Mouse (Mus musculus): ENCODE data around the gene Ulk4. TPM values are rescaled to one million over a fixed set of nuclear protein-coding genes. Genes with fewer than 3 reads are reported as not detected.
A peak's percentile ranks its signal among the peaks of the same experiment; 100 is the strongest.

Ulk4 gene
- polyA plus RNA-seq, 1 experiment from 2014 or later = 198 TPM

DNA sequence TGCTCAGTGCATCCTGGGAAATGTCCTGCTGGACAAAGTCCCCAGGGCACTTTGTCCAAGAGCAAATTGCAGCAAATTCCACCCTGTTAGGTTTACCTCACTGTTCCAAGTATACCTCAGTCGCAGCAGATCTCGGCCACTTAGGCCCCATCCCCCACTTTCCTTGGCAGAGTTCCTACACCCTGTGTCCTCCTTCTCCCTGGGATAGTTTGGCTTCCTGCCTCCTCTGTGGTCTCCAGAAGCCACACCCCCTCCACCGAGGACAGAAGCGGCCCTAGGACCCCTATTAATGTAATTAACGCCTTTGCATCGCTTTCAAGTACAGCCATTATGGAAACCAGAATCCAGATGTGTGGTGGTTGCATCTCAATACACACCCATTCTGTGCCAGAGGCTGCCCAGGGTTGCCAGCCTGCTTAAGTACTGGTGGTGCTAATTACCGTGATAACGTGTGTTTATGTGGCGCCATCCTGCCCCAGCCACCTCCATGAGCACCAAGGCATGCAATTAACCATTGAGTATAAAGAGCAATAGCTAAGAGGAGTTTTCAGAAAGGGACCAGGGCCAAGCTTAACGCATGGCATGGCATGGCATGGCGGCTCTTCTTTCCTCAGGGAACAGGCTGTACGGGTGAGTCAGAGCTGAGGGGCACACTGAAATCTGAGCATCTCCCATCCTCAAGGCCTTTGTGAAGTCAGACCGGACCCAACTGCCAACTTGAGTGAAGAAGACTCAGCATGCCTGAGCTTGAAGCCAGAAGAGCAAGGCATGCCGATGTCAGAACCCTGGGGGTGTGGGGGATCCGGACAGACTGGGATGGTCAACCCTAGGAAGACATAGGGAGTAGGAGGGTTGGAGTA is 275.1 kb downstream of the Ulk4 start:
- H3K9me3 ChIP-seq = no peaks in the 10 kb centered on the region
- no peak overlapping the region for H3K4me3 ChIP-seq
- no peak overlapping the region for H3K4me2 ChIP-seq (replicated peaks)
- WGBS = 64% methylated on average over 15 of the region's 15 CpGs
- H3K36me3 ChIP-seq = no peaks in the 10 kb centered on the region
- no peak overlapping the region for H3K9ac ChIP-seq
- no peak overlapping the region for H3K27ac ChIP-seq
- ATAC-seq (ENCODE audit: insufficient number of reproducible peaks, insufficient read depth, low FRiP score, low TSS enrichment) = no peak
- H3K27me3 ChIP-seq = no peaks in the 10 kb centered on the region
- H3K4me1 ChIP-seq = peaks cover 32% of the 10 kb centered on the region; the same call in 1 of the 2 replicates

DNA sequence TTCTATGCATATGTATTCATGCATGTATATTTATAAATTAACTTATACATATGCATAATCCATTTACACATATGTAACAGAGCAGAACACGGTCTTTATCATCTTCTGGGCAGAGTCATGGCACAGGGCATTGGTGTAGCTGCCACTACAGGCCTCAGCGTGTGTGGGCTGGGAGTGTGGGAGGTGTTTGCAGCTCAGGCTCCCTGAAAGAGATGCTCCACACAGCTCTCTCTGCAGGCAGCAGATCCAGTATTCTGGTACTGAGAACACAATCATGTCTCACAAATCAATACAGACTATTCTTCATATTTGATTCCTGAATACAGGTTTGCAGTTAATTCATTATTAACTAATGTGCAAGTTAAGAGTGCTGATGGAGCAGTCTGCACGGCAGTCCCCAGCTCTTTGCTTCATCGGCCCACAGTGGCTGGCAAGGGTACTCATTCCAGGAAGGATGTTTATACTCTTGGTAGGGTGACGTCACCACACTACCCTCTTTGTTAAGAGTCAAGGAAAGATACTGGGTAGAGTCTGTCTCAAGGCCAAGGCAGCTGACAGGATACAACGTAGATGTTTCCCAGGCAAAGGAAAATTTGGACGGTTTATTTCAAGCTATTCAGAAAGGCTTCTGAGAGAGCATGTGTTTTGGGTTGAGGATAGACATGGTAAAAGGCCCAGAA is 276.2 kb downstream of the Ulk4 start:
- no peak for ATAC-seq (ENCODE audit: insufficient number of reproducible peaks, insufficient read depth, low FRiP score, low TSS enrichment)
- Histone ChIP-seq H3K4me2 (replicated peaks) (no peak overlapping the region), H3K9ac (no peak overlapping the region), H3K27ac (no peak overlapping the region), H3K27me3 (no peaks in the 10 kb centered on the region), H3K4me3 (no peak overlapping the region), H3K36me3 (no peaks in the 10 kb centered on the region), H3K4me1 (peaks cover 32% of the 10 kb centered on the region; the same call in 1 of the 2 replicates), H3K9me3 (no peaks in the 10 kb centered on the region)
- WGBS = 71% methylated on average over 7 of the region's 7 CpGs

DNA sequence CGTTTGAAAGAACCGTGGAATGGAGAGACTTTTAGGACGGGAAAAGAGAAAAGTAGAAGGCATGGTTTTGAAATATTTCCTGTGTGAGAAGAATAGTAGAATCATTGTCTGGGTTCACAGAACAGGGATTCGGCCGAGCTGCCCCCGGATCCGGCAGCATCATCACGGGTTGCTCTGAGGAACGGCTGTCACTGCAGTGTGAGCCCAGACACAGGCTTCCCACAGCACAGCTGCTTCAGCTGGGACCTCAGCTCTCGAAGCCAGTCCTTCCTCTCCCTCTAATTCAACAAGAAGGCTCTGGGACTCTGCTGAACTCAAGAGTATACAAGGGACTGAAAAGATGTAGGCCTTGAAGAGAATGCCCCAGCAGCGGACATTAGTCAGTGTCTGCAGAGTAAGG is 278.3 kb downstream of the Ulk4 start:
- Histone ChIP-seq H3K4me3 (no peak overlapping the region), H3K4me2 (replicated peaks) (no peak overlapping the region), H3K27me3 (no peaks in the 10 kb centered on the region), H3K27ac (0 out of 2 replicates have a peak overlapping the region, but pooled peaks have one; percentile 4), H3K9me3 (no peaks in the 10 kb centered on the region), H3K9ac (no peak overlapping the region), H3K4me1 (peaks cover 32% of the 10 kb centered on the region), H3K36me3 (no peaks in the 10 kb centered on the region)
- 61% methylated on average over 11 of the region's 11 CpGs for WGBS
- ATAC-seq (ENCODE audit: insufficient number of reproducible peaks, insufficient read depth, low FRiP score, low TSS enrichment) = no peak

DNA sequence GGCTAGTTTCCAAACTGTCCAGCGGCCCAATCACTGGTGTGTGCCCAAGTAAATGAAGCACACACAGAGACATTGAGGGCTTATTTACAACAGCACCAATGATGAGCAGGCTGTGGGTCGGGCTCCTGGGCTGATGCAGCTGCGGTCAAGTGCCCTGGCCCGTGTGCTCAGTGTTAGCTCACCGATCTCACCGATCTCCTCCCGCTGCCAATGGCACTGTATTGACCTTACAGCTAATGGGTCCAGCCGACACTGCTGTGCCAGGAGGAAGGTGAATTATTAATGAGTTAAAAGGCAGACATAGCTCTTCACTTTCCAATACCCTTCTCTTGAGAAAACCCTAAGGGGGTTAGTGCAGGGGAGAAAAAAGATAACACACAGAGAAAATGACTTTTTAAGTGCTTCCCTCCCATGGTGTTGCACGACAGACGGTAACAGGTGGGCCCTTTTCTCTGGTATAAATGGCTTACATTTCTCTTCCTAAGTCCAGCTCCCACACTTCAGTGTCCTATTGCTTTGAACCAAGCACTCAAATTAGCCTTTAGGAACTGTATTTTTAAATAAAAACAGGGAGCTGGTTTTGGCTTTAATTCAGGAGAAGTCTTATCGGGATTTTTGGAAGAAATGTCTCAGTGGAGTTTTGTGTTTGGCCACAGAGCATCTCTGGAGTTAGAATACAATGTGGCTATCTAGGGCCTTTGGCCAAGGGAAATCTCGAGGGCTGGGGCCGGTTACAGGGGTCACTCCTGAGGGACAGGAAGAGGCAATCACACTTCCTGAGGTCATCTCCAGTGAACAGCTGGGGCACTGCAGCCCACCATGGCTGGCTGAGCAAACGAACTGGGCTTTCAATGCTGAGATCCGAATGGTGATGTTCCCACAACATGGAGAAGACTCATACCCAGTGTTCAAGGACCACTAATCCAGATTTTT is 282.5 kb downstream of the Ulk4 start:
- H3K4me1 ChIP-seq = peaks cover 35% of the 10 kb centered on the region
- H3K27ac ChIP-seq = no peak overlapping the region
- no peaks in the 10 kb centered on the region for H3K9me3 ChIP-seq
- H3K36me3 ChIP-seq = no peaks in the 10 kb centered on the region
- WGBS = 63% methylated on average over 15 of the region's 15 CpGs
- H3K4me2 ChIP-seq (replicated peaks) = no peak overlapping the region
- no peak overlapping the region for H3K4me3 ChIP-seq
- no peaks in the 10 kb centered on the region for H3K27me3 ChIP-seq
- no peak overlapping the region for H3K9ac ChIP-seq
- ATAC-seq (ENCODE audit: insufficient number of reproducible peaks, insufficient read depth, low FRiP score, low TSS enrichment) = no peak

DNA sequence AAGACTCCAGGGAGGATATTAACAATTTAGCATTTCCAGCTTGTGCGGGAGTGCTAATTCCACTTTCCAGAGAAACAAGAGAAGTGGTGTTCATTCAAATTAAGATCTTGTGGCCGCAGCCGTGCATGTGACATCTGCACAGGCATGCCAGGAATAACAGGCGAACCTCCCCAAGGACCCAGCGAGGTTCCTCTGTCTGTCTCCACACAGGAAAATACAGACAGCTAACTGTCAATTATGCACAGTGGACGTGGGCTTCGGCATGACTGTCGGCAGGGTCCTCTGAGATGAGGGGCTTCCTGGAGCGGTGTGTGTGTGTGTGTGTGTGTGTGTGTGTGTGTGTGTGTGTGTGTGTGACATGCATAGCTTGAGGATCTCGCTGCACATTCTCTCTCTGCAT is 284.0 kb downstream of the Ulk4 start:
- peaks cover 23% of the 10 kb centered on the region for H3K4me1 ChIP-seq
- no peak overlapping the region for H3K4me3 ChIP-seq
- H3K27ac ChIP-seq = no peak overlapping the region
- no peaks in the 10 kb centered on the region for H3K36me3 ChIP-seq
- no peaks in the 10 kb centered on the region for H3K27me3 ChIP-seq
- no peak overlapping the region for H3K9ac ChIP-seq
- H3K4me2 ChIP-seq (replicated peaks) = 0 out of 2 replicates have a peak overlapping the region, but pooled peaks have one; percentile 6
- no peak for ATAC-seq (ENCODE audit: insufficient number of reproducible peaks, insufficient read depth, low FRiP score, low TSS enrichment)
- H3K9me3 ChIP-seq = no peaks in the 10 kb centered on the region
- 34% methylated on average over 10 of the region's 10 CpGs for WGBS

DNA sequence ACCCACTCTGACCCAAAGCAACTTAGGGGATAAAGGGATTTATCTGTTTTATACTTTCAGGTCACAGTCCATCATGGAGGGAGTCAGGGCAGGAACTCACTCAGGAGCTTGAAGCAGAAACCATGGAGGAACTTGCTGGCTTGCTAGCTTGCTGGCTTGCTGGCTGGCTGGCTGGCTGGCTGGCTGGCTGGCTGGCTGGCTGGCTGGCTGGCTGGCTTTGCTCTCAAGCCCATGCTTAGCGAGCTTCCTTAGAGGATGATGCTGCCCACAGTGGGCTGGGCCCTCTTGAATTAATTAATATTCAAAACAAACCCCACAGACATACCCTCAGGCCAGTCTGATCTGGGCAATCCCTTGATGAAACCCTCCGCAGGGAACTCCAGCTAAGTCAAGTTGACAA is 285.2 kb downstream of the Ulk4 start:
- 57% methylated on average over 2 of the region's 2 CpGs for WGBS
- H3K4me1 ChIP-seq = peaks cover 23% of the 10 kb centered on the region
- H3K27me3 ChIP-seq = no peaks in the 10 kb centered on the region
- no peak overlapping the region for H3K4me2 ChIP-seq (replicated peaks)
- no peak overlapping the region for H3K9ac ChIP-seq
- no peak for ATAC-seq (ENCODE audit: insufficient number of reproducible peaks, insufficient read depth, low FRiP score, low TSS enrichment)
- H3K27ac ChIP-seq = no peak overlapping the region
- no peaks in the 10 kb centered on the region for H3K9me3 ChIP-seq
- no peak overlapping the region for H3K4me3 ChIP-seq
- no peaks in the 10 kb centered on the region for H3K36me3 ChIP-seq

DNA sequence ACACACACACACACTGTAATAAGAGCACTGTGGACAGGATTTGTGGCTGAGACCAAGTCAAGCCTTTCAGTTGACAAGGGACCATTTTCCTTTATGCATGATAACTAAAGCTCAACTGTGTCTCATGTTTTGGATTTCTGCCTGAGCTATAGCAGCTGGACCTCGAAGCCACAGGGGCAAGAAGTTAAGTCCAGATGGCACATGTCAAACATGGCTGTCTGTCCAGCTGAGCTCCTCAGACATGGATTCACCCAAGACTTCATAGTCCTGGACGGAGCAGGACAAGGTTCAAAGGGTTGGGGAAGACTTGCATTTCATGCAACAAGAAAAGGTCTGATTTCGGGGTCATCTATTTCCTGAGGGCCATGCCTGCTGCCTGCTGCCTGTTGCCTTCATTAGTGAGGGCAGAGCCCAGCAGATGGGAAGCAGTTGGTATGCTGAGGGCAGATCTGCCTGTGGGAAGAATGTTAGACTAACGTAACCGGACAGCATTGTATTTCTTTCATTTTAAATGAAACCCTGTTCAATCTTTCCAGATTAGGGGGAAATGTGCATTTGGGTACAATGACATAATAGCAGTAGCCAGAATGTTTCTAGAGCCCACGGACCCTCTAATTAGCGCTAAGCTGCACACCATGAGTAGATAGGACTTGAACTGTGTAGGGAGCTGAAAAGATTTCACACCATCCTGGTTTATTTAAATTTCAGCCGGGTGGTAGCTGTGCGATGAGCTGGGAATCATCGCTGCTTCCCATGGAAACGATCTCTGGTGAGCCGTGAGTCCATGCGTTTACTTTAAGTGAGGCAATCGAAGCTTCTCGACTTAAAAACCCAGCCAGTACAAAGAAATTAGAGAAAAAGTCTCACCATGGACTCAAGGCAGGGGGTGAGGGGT is 286.9 kb downstream of the Ulk4 start:
- H3K9me3 ChIP-seq = no peaks in the 10 kb centered on the region
- no peak overlapping the region for H3K9ac ChIP-seq
- no peaks in the 10 kb centered on the region for H3K27me3 ChIP-seq
- H3K4me3 ChIP-seq = no peak overlapping the region
- ATAC-seq (ENCODE audit: insufficient number of reproducible peaks, insufficient read depth, low FRiP score, low TSS enrichment) = no peak
- no peak overlapping the region for H3K4me2 ChIP-seq (replicated peaks)
- no peaks in the 10 kb centered on the region for H3K36me3 ChIP-seq
- no peak overlapping the region for H3K27ac ChIP-seq
- WGBS = 58% methylated on average over 15 of the region's 15 CpGs
- H3K4me1 ChIP-seq = peaks cover 23% of the 10 kb centered on the region

DNA sequence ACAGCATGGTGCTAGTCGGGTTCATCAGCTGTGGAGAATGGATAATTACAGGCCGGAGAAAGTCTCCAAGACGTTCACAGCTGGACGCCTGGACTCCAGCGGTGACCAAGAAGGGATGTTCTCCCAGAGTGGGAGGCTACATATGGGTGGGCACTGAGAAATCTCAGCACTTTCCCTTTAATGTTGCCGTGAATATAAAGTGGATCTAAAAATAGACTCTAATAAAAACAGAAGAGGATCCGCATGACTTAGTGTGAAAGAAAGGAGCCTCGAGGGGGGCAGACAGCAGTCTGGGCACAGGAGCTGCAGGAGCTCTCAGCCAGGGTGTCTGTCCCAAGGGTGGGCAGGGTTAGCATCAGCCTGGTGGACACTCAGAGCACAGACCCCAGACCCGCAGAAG is 288.9 kb downstream of the Ulk4 start:
- H3K4me3 ChIP-seq = no peak overlapping the region
- no peaks in the 10 kb centered on the region for H3K36me3 ChIP-seq
- no peak overlapping the region for H3K27ac ChIP-seq
- ATAC-seq (ENCODE audit: insufficient number of reproducible peaks, insufficient read depth, low FRiP score, low TSS enrichment) = no peak
- 42% methylated on average over 9 of the region's 9 CpGs for WGBS
- H3K4me2 ChIP-seq (replicated peaks) = no peak overlapping the region
- peaks cover 40% of the 10 kb centered on the region for H3K4me1 ChIP-seq
- no peaks in the 10 kb centered on the region for H3K9me3 ChIP-seq
- H3K27me3 ChIP-seq = no peaks in the 10 kb centered on the region
- no peak overlapping the region for H3K9ac ChIP-seq

DNA sequence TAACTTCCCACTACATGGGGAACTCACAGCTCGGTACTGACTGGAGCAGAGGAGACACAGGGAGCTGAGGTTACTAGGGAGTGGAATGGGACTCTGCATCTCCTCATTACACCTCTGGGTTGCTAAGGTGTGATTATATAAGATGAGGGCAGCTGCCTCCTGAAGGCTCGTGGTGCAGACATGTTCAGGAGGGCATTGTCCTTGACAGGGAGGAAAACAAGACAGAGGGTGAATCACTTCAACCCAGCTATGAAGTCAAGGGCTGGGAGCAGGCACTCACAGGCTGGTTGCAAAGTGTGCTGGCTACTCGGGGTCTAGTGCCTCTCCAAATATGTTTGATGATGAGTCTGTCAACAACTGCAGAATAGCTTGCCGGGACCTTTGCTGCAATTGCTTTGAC is 290.0 kb downstream of the Ulk4 start:
- Histone ChIP-seq H3K9me3 (no peaks in the 10 kb centered on the region), H3K4me2 (replicated peaks) (no peak overlapping the region), H3K4me3 (no peak overlapping the region), H3K9ac (no peak overlapping the region), H3K27me3 (no peaks in the 10 kb centered on the region), H3K36me3 (no peaks in the 10 kb centered on the region), H3K27ac (no peak overlapping the region), H3K4me1 (peaks cover 44% of the 10 kb centered on the region)
- no peak for ATAC-seq (ENCODE audit: insufficient number of reproducible peaks, insufficient read depth, low FRiP score, low TSS enrichment)
- WGBS = 77% methylated on average over 4 of the region's 4 CpGs

DNA sequence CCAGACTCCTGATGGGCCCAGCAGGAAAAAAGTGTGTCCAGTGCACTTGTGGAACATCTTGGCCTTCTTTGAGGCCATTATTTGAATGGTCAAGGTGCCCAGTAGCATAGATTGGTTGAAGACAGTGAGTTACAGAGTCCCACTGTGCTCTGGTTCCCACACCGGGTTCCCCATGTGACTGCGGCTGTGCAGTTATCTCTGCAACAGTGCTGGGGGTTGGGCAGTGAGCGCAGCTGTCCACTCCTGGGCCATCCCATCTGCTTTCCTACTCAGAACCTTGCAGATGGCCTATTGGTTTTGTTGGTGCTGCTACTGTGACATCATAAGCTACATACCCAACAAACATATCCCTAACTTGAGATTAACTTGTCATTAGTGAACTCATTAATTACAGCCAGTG is 290.7 kb downstream of the Ulk4 start:
- Histone ChIP-seq H3K4me2 (replicated peaks) (no peak overlapping the region), H3K27ac (no peak overlapping the region), H3K36me3 (no peaks in the 10 kb centered on the region), H3K9me3 (no peaks in the 10 kb centered on the region), H3K27me3 (no peaks in the 10 kb centered on the region), H3K9ac (no peak overlapping the region), H3K4me3 (no peak overlapping the region), H3K4me1 (peaks cover 41% of the 10 kb centered on the region)
- 82% methylated on average over 3 of the region's 3 CpGs for WGBS
- no peak for ATAC-seq (ENCODE audit: insufficient number of reproducible peaks, insufficient read depth, low FRiP score, low TSS enrichment)

DNA sequence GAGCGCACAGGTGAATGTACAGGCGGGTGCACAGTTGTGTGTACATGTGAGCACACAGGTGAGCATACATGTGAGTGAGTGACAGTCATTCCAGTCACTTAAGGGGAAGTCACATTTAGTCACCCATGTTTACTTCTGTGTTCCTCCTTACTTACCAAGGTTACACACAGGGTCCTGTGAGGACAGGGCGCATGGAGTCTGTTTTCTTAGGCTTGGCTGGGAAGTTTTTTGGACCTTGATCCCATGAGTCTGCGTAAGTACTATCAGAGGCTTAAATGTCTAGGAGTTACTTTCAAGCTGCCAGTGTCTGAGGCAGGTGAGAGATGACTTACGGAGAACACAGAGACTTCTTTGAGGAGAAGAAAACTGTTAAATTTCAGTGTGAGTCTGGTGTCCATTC is 291.5 kb downstream of the Ulk4 start:
- ATAC-seq (ENCODE audit: insufficient number of reproducible peaks, insufficient read depth, low FRiP score, low TSS enrichment) = no peak
- Histone ChIP-seq H3K27me3 (no peaks in the 10 kb centered on the region), H3K36me3 (no peaks in the 10 kb centered on the region), H3K4me3 (no peak overlapping the region), H3K4me1 (peaks cover 43% of the 10 kb centered on the region), H3K9ac (no peak overlapping the region), H3K27ac (no peak overlapping the region), H3K4me2 (replicated peaks) (no peak overlapping the region), H3K9me3 (no peaks in the 10 kb centered on the region)
- WGBS = 95% methylated on average over 5 of the region's 5 CpGs

Measured in embryonic facial prominence, embryonic 12.5 days (tissue).